In genomic region chr15:62496193-62496592, GRCm38 (mm10) we compare ENCODE assay signal across 11 mouse cellular contexts.
DNase-seq lines count a peak whose midpoint lies in the region; ATAC-seq lines count a peak whose summit lies in the region.
"Had no signal": no experiment of that assay in that cellular context is flagged by ENCODE, and none has a peak within 500 bp of the region (broad histone marks: within the 10 kb centered on the region; RNA-seq: fewer than 3 reads in every experiment).

No protein-coding gene starts in this region.

- WGBS in heart, embryonic 11.5 days (ENCODE audit: insufficient replicate concordance), result 10% methylated on average over 4 of the region's 4 CpGs
- 24% methylated on average over 4 of the region's 4 CpGs for WGBS in embryonic facial prominence, embryonic 10.5 days
- WGBS in midbrain, embryonic 10.5 days, result 17% methylated on average over 4 of the region's 4 CpGs

- H3K9ac ChIP-seq in heart, embryonic 11.5 days (ENCODE audit: low read depth, low read length), result no peak overlapping the region
- H3K9ac ChIP-seq: stomach, embryonic 15.5 days had no signal

- H3K4me1 ChIP-seq in heart, embryonic 11.5 days (ENCODE audit: control insufficient read depth, insufficient read depth, low read length), result peaks cover 5% of the 10 kb centered on the region
- H3K4me1 ChIP-seq in embryonic facial prominence, embryonic 10.5 days, result peaks cover 10% of the 10 kb centered on the region
- H3K4me1 ChIP-seq in midbrain, embryonic 10.5 days, result peaks cover 9% of the 10 kb centered on the region
- H3K4me1 ChIP-seq: stomach, embryonic 15.5 days had no signal

- ATAC-seq in heart, embryonic 11.5 days (replicated peaks; ENCODE audit: insufficient number of reproducible peaks, low FRiP score, low TSS enrichment), result no peak
- no peak for ATAC-seq in megakaryocyte progenitor cell, adult 5-6 weeks (replicated peaks; ENCODE audit: poor library complexity)
- ATAC-seq: Patski had no signal

- no peaks in the 10 kb centered on the region for H3K27me3 ChIP-seq in heart, embryonic 11.5 days (ENCODE audit: control insufficient read depth, insufficient read depth, low read length)
- no peaks in the 10 kb centered on the region for H3K27me3 ChIP-seq in embryonic facial prominence, embryonic 10.5 days (replicated peaks; ENCODE audit: low read depth, poor library complexity, severe bottlenecking)
- no peaks in the 10 kb centered on the region for H3K27me3 ChIP-seq in midbrain, embryonic 10.5 days (ENCODE audit: low read depth, poor library complexity, severe bottlenecking)
- H3K27me3 ChIP-seq: Patski; stomach, embryonic 15.5 days had no signal

- peak; percentile 6 for DNase-seq in heart, postnatal 4 days
- peak; percentile 6 for DNase-seq in ZHBTc4 (ENCODE audit: low read depth, low spot score)
- DNase-seq in embryonic facial prominence, embryonic 10.5 days (ENCODE audit: low spot score), result peak; percentile 9
- DNase-seq in midbrain, embryonic 10.5 days (ENCODE audit: low spot score), result peak; percentile 15
- no peak for DNase-seq in urinary bladder, postnatal 4 days (ENCODE audit: low spot score in 2 of 2)
- DNase-seq in spleen, postnatal 14 days (ENCODE audit: low spot score in 2 of 2), result no peak

- H3K27ac ChIP-seq in heart, embryonic 11.5 days (ENCODE audit: low read depth, low read length), result no peak overlapping the region
- H3K27ac ChIP-seq in embryonic facial prominence, embryonic 10.5 days (replicated peaks), result no peak overlapping the region
- no peak overlapping the region for H3K27ac ChIP-seq in midbrain, embryonic 10.5 days (replicated peaks)
- H3K27ac ChIP-seq: stomach, embryonic 15.5 days had no signal

- H3K4me2 ChIP-seq in heart, embryonic 11.5 days, result no peak overlapping the region
- H3K4me2 ChIP-seq: stomach, embryonic 15.5 days had no signal

- H3K4me3 ChIP-seq in heart, embryonic 11.5 days (ENCODE audit: low read depth, low read length), result no peak overlapping the region
- no peak overlapping the region for H3K4me3 ChIP-seq in embryonic facial prominence, embryonic 10.5 days
- H3K4me3 ChIP-seq in midbrain, embryonic 10.5 days, result no peak overlapping the region
- H3K4me3 ChIP-seq: erythroblast, embryonic 14.5 days; stomach, embryonic 15.5 days had no signal

- H3K36me3 ChIP-seq in heart, embryonic 11.5 days (ENCODE audit: control insufficient read depth, insufficient read depth, low read length), result no peaks in the 10 kb centered on the region
- H3K36me3 ChIP-seq in embryonic facial prominence, embryonic 10.5 days (replicated peaks), result no peaks in the 10 kb centered on the region
- H3K36me3 ChIP-seq in midbrain, embryonic 10.5 days, result no peaks in the 10 kb centered on the region
- H3K36me3 ChIP-seq: stomach, embryonic 15.5 days had no signal

- no peaks in the 10 kb centered on the region for H3K9me3 ChIP-seq in heart, embryonic 11.5 days (replicated peaks; ENCODE audit: control insufficient read depth, low read length)
- no peaks in the 10 kb centered on the region for H3K9me3 ChIP-seq in embryonic facial prominence, embryonic 10.5 days
- H3K9me3 ChIP-seq in midbrain, embryonic 10.5 days (replicated peaks), result no peaks in the 10 kb centered on the region
- H3K9me3 ChIP-seq: stomach, embryonic 15.5 days had no signal

Comparison
In these comparisons a context has a peak if more than half of its experiments do, and no peak if none do; other contexts are left out.
1. DNase-seq: peak in heart, postnatal 4 days (single experiment), ZHBTc4 (single experiment), embryonic facial prominence, embryonic 10.5 days (single experiment) and midbrain, embryonic 10.5 days (single experiment); none in urinary bladder, postnatal 4 days (0 of 2) and spleen, postnatal 14 days (0 of 2).